Mouse (Mus musculus) adrenal gland (tissue): ENCODE results near the gene Anks1b.

Experiments used
- intact Hi-C: fragments of 180-260 bp; cut with DNase I; formaldehyde crosslinking; loops from one replicate; pipeline ENCODE4 v1.15.1; 2025

Gene Anks1b

DNA sequence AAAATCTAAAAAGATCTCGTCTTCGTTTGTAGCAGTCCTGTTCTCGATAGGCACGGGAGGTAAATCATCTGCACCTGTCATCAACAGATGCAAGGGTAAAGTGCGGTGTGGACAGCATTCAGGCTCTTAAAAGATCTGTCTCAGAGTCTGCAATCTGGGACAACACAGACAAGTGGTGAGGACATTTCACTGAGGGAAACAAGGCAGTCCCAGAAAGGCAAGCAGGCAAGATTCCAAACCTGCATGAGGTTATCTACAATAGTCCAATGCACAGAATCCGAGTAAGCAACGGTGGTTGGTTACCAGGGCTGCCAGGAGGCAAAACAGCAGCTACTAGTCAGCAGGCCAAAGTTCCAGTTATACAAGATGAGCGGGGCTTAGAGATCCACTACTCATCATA, 912.4 kb downstream of the Anks1b start:
- intact Hi-C loops: no loop called here

- intact Hi-C loops: no loop called here
These were observed 929.8 kb downstream of the Anks1b start for GRCm38 (mm10) chr10:90803112-90803511.

- intact Hi-C loops: no loop called here
These were observed 931.3 kb downstream of the Anks1b start for GRCm38 (mm10) chr10:90804602-90805095.

GRCm38 (mm10) chr10:90808616-90809310, 935.5 kb downstream of the Anks1b start:
- intact Hi-C loops: no loop called here

DNA sequence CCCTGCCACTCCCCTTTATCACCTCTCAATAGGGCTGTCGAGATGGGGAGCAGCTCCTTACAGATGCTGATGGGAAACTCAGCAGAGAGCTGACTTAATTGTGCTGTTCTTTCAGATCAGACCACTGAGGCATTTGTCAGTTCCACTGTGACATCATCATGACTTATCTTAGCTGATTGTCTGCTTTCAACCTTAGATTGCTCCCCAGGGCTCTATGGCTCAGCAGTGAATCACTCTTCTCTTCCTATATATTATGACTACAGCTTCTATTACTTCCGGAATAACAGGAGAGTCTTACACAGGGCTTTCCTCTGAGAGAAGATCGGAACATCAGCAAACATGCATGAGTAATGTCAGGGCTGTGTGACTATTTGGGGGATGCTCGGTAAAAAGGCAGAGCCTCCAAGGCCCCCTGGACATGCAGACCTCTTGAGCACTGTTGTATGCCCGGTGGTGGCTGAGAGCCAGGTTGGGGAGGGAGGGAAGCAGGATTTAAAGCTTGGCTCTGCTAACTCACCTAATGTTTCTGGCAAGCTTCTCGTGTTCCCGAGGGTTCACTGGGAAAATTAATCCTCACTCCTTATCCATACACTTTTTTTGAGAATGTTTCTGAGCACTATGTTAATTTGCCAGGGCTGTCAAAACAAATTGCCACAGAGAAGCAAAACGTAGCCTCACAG, 936.7 kb downstream of the Anks1b start:
- intact Hi-C loops: no loop called here

DNA sequence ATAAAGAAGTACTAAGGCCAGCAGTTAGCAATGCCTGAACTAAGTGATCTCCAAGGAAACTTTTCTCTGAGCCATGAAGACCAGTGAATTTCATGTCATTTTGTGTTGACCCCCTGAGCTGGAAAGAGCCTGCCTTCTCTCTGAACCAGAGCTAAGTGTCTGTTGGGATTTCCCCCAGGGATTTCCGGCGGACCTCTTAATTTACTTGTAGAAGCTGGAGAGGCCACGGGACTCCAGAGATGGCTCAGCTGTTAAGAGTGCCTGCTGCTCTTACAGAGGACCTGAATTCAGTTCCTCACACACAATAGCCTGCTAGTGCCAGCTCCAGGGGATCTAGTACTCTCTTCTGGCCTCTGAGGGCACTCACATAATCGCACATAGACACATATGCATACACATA, 938.1 kb downstream of the Anks1b start:
- intact Hi-C loops: no loop called here

GRCm38 (mm10) chr10:90813326-90813725, 940.0 kb downstream of the Anks1b start:
- intact Hi-C loops: no loop called here

DNA sequence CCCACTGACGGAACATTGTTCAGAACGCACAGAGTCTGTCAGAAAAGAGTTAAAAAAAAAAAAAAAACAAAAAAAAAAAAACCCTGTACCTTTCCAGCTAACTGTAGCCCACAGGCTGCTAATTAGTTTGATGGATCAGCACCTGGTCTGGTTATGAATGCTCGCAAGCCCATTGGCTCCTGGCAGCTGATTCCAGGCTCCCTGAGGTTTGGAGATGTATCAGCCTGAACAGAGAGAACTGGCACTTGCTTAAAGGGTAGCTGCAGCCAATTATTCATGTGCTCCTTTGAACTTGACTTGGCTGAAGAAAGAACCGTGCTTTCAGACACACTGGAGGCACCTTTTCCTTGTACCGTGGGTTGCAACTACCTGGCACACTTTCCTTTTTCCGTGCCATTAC, 941.1 kb downstream of the Anks1b start:
- intact Hi-C loops: no loop called here

DNA sequence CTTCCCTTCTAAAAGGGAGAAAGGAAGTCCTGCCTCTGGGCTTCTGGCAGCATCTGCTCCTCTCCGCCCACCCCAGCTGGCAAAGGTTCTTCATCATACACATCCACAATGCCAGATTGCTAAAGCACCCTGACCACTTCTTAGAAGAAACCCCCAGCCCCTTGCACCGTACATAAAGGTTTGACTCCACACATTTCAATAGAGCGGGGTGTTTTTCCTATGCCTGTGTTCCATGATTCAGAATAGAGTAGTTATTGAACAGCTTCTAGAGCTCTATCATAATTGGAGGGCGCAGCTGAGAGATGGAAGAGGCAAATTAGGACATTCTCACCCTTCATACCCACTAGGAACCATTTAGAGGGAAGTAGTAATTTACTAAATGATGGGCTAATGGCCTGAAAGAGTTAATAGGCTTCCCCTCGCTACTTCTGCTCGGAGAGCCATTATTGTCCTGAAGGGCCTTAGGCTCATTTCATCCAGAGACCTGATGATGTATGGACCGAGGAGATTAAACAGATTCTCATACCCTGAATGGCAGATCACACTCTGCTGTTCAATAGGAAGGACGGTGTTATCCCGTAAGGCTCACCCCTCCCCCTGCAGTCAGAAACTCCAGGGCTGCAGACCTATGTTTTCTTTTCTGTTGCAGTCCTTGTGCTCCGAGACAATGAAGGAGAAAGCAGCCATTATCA, 945.1 kb downstream of the Anks1b start:
- intact Hi-C loops: no loop called here

- intact Hi-C loops: no loop called here
These were observed 950.1 kb downstream of the Anks1b start for GRCm38 (mm10) chr10:90823438-90823837.

DNA sequence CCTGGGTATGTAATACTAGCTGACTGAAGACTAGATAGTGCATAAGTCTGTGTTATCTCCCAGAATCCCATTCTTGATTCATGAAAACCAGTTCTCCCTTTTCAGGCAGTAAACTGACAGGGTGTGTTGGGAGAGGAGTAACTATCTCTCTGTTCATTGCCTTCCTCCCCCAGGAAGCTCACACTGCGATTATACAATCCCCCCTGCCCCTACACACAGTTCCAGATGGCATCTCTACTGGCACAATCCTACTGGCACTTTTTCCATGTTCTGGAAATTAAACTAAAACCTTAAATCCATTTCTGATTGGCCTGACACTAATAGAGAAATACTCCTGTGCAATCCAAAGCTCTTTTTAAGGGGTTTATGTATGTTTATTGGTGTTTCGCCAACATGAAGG, 951.4 kb downstream of the Anks1b start:
- intact Hi-C loops: no loop called here

- intact Hi-C loops: no loop called here
These were observed 953.6 kb downstream of the Anks1b start for GRCm38 (mm10) chr10:90826939-90827338.

DNA sequence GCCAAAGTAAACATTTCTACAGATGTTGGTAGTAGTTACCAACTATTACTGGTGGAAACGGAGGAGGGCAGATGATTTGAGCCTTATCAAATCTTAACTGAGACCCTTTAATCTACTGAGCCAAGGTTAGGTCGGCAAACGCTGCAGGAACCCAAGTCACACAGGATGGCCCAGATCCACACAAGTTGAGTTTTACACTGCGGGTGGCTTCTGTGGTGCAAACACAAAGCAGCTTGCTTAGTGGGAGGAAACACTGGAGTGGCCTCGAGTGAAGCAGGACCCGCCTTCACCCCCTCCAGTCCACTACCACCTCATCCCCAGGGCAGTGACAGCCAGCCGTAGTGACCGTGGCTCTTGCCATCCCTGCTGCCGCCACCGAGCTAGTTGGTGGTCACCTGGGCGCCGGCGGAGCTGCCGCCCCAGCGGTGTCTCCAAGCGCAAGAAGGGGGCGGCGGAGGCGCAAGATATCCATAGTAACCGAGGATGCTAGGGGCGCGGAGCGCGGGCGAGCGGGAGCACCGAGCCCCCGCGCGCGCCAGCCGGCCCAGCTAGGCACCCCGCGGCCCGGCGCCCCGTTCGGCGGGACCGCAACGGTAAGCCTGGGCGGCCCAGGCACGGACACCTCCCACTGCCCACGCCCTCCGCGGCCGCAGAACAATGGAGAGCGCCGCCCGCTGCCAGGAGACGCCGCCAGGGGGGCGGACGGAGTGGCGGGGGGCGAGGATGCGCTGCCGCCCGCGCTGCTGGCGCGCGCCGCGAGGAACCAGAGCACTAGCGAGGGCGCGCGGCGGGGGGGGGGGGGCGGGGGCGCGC, 955.5 kb downstream of the Anks1b start:
- intact Hi-C loops: no loop called here

DNA sequence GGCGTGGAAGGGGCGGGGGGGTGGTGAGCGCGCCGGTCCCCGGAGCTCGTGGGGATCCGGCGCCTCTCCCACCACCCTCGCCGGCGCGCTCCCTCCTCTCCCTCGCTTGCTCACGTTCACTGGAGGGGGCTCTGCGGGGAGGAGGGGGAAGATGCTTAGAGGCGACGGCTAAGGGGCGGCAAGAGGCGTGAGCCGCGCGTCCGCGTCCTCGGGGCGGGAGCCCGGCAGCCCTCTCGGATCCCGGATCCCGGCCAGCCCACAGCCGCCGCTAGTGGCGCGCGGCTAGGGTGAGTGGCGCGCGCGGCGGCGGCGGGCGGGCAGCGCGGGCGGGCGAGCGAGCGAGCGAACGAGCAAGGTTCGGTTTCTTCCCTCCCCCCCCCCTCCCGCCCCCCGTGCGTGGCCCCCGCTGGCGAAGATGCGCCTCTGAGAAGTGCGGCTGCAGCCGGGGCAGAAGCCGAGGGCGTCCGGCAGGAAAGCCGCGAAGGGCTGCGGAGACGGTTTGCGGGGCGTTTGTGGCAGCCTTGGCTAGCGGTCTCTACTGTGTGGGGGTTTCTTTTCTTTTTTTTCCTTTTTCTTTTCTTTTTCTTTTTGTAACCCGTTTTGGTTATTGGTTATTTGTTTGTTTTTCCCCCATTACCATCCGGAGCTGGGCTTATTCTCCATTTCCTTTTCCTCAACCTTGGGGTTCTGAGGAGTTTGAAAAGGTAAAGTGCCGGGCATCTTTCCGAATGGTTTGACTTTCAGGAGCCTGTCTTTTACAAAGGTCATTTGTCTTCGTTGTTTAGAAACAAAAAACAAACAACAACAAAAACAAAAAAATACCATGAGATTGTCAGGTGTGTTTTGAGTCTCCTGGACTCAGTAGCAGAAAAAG, 956.3 kb downstream of the Anks1b start:
- intact Hi-C loops: no loop called here

DNA sequence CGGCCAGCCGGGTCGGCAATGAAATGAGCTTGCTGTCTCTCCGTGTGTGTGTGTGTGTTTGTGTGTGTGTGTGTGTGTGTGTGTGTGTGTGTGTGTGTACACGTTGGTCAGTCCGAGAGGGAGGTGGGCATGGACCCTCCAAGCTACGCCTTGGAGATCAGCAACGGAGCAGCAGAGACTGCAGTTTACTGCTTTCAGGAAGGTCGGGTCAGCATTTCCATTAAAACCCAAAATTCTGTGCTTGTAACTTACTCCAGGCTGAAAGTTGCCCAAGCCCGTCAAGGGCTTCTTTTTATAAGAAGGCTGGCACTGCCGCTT, 956.9 kb downstream of the Anks1b start:
- intact Hi-C loops: no loop called here

DNA sequence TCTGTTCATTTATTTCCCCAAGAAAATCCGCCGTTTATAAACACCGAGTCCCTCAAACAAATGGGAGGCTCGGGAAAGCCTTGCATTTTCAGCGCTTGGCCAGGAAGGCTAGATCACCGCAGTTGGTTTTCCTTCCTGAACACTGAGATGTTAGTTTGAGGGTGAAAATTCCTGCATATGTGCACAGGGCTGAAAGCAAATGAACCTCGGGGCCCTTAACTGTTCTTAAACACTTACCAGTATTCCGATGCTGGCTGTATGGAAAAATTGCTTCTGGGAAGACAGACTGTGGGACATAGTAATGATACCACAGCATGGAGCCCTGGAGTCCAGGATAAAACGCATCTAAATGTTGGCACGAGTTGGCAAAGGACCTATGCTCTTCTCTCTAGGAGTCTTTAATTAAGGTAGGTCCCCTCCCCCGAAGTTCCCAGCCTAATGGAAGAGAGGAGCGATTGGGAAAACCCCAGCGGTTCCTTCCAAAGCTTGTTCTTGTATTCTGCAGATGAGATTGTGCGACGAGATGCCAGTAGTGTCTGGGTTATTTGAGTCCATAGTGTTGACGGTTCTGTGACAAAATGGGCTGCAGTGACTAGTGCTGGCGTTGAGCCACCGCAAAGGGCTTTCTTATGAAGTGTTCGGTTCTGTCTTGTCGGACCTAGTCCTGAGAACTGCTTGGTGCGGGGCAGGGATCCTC, 957.4 kb downstream of the Anks1b start:
- intact Hi-C loops: no loop called here

DNA sequence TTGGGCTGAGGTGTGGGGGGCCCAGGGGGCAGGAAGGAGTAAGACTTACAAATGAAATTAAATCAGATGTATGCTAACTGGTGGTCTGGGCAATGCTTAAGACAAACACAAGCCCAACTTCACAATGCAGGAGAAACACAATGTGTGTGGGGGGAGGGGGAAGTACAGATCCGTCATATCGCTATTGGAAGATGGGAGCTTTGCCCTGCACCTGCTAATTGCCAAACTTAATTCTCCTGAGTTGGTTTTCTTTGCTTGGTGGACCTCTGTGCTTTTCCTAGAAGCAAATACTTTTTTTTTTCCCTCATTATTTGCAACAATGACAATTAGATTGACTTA, 957.9 kb downstream of the Anks1b start:
- intact Hi-C loops: no loop called here

- intact Hi-C loops: no loop called here
These were observed 961.0 kb downstream of the Anks1b start for GRCm38 (mm10) chr10:90834306-90834705.

DNA sequence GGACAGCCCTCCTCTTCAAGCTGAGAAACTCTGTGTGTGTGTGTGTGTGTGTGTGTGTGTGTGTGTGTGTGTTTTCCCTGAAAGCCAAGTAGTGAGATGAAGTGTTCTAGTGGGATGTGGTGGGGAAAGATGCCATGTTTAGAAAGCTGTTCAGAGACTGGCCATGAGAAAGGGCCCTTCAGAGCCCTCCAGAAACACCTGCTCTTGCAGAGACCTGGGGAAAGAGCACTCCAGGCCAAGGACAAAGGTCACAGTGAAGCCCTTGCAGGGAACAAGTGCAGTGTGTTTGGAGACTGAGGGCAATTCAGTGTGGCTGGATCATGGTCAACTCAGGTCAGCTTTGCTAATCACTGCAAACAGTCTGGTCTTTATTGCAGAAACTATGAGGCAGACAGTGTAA, 961.9 kb downstream of the Anks1b start:
- intact Hi-C loops: no loop called here
